Mouse (Mus musculus) large intestine, adult 2 months (tissue): ENCODE results near the gene Ifi213. TPM values are rescaled to one million over a fixed set of nuclear protein-coding genes. Genes with fewer than 3 reads are reported as not detected.
"Not testable (repeated sequence)": the region's sequence is repeated elsewhere in the genome, so short reads cannot be mapped to it uniquely, and the experiment has no call there.

Source experiments
- DNase-seq: peaks from one replicate; pipeline ENCODE4 v3.0.0-alpha.2; 2012; ENCODE audit warnings: low read depth, low spot score
- WGBS: fragments of 180-500 bp; shearing (Covaris S2); methylation state at CpG from one replicate; pipeline ENCODE4 v1.1.7; 2018; 5-methylcytosine and 5-hydroxymethylcytosine counted together
- polyA plus RNA-seq: library from polyadenylated mRNA; depleted of rRNA; stranded (reverse); fragments of >200 nt; gene quantifications from 2 replicates; pipeline ENCODE4 v1.2.3, GENCODE M21; 2012; rRNA removed

The Ifi213 gene
- 0.66 and 0.70 TPM in 2 replicates for polyA plus RNA-seq

DNA sequence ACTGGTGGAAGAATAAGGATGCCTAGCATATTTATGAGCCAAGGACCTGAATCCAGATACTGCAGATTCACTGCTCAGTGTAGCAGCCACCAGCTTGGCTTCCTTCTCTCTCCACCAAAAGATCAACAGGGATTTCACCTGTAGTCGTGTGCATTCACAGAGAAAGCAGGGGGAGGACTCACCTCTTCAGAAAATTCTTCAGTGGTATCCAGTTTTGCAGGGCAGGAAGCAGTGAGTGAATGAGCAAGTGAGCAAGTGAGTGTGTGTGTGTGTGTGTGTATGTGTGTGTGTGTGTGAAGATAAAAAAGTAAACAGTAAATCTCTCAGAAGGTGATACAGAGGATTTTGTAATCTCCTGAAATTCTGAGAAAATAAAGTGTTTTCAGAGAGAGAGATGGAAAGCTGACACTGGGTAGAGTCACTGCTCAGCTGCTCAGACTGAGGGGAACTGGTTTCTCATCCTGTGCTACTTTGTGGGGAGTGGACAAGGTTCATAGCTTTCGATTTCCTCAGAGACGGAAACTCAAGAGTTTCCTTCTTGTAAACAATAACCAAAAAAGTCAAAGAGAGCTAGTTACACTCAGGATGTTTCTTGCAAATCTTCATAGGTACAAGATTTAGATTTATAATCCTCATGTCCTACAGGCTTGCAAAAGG lies at the start of gene Ifi213:
Ifi213 (minus strand) TSS at position 437 of the 657 bp plus-strand sequence.
- DNase-seq, result not testable (repeated sequence)
- WGBS, result 45% methylated on average over 3 of the region's 3 CpGs

DNA sequence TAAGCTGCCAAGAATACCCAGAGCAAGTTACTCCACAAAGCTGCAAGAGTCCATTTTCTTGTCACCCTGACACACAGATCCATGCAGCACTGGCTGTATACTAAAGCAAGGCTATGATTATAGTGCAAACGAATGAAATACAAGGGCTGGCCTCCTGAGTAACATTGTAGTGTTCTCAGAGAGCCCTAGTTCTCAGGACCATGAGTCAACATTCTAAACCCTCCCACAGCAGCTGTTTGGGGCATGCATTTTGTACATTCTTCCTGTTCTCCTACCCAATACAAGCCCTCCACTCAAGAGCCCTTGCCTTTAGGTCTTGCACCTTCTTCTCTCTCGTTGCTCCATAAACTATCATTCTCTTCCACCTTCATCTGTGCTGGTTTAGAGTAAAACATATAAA lies 46.3 kb upstream of the Ifi213 start:
- DNase-seq, result no peak
- 72% methylated on average over 2 of the region's 2 CpGs for WGBS

DNA sequence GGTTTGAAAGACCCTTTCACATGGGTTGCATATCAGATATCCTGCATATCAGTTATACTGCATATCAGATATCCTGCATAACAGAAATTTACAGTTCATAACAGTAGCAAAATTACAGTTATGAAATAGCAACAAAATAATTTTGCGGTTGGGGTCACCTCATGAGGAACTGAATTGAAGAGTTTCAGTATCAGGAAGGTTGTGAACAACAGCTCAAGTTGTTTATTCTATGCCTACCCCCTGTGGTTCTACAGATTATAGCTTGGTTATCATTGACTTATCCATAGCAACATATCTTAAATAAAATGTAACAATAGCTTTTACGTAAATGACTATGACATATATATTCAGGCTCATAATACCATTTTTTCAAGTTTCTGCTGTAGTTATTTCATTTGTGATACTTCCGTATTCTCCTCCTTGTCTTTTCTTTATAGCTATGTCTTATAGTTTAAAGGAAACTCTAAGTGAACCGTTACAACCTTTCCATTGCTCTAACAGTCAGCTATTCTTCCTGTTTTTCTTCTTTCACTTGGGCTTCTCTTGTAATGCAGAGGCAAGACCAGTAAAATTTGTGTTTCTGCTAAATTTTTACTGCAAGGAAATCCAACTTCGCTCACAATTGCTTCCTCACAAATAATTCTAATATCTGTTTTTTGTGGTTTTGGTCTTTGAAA lies 35.0 kb upstream of the Ifi213 start:
- 80% methylated on average over 5 of the region's 5 CpGs for WGBS
- no peak for DNase-seq

DNA sequence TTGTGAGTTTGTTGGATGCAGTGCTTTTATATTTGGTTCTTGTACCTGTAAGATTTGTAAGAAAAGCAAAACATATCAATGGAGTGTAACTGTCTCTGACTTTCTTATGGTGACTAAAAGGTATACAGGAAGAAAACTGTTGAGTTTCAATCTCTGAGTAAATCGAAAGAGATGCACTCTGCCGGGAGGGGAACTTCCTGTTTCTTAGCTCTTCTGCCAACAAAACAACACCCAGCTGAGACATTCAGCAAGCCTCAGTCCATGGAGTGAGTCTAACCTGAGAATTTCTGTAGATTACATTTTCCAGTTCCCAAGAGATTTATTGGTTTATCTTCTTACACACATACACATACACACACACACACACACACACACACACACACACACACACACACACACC lies 31.5 kb upstream of the Ifi213 start, which contains the start of gene Ifi209:
Ifi209 (plus strand) TSS at position 296 of the 400 bp plus-strand sequence.
- DNase-seq, result not testable (repeated sequence)
- 46% methylated on average over 2 of the region's 2 CpGs for WGBS

DNA sequence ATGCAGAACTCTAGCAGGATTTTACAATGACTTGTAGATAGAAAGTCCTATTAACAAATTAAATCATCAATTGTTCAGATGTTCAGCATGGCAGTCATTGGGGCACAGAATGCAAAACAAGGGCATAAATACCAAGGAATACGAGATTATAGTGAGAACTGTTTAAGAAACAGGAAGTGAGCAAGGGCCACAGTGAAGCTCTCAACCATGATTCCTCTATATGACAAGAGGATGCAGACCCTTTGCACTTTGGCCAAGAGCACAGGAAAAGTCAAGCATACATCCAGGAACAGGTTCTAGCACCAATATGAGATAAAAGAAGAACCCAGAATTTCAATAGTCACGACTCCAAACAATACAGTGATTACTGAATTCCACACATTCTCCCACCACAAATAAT lies 27.6 kb upstream of the Ifi213 start:
- 63% methylated on average over 2 of the region's 2 CpGs for WGBS
- DNase-seq, result no peak

DNA sequence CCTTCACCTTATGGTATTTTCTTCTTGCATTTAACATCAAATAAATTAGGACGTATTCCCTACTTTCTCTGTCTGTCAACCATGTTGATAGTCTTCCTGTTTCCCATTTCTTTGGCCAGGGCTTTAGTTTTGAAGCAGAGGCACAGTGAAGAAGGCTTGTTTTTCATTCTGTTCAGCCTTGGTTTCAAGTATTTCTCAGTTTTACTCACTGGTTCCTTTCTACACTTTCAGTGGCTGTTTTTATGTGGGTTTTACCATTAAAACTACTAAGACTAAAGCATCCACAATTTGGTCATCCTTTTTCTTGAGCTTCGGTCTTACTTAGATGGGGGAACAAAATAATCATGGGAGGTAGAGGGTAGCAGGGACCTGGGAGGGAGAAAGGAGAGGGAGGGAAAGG lies 25.0 kb upstream of the Ifi213 start:
- DNase-seq, result no peak
- WGBS, result 88% methylated on average over 2 of the region's 2 CpGs

DNA sequence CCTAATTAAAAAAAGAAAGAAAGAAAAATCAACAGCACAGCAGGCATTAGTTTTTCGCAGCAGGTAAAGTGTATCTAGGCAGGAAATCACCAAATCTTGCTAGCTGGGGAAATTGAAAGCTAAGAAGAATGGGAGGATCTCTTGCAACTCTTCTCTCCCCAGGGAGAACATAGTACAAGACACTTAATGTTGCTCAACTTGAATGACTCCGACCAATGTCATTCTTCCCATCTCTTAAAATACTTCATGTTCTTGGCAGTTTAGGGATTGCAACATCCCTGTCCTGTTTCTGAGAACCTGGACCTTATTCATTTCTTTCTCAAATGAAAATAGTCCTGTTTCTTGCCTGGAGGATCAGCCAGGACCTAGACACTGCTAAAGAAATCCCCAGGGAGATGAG lies 23.1 kb upstream of the Ifi213 start:
- DNase-seq, result not testable (repeated sequence)
- 79% methylated on average over 2 of the region's 2 CpGs for WGBS

DNA sequence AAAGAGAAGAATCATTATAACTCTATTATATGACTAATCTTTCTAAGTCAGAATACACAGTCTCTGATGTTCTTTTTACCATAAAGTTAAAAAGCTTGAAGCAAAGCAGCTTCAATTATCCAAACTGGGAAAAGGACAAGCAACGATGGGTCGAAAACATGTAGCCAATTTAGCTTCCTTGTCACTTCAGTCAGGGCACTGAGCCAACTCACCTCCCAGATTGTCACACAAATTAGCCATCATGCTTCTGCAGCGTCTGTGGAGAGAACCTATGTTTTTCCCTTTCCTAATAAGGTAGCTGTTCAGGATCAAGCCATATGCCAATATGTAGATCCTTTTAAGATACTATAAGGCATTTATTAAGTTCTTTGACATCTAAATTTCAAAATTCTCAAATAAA lies 11.2 kb upstream of the Ifi213 start:
- DNase-seq, result not testable (repeated sequence)
- WGBS, result 40% methylated on average over 3 of the region's 3 CpGs

DNA sequence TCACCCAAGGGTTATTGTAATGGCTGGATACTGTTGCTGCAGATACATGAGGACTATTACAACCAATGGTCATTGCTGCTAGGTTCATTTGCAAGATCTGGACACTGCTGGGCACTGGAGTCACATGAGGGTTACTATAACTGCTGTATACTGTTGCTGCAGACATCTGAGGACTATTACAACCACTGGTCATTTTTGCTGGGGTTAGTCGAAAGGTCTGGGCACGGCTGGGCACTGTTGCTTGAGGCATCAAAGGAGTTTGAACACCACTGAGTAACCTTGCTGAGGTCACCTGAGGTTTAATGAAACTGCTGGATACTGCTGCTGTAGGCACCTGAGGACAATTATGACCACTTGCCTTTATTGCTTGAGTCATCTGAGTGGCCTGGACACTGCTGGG lies 9.4 kb downstream of the Ifi213 start:
- 91% methylated on average over 2 of the region's 2 CpGs for WGBS
- DNase-seq, result not testable (repeated sequence)

DNA sequence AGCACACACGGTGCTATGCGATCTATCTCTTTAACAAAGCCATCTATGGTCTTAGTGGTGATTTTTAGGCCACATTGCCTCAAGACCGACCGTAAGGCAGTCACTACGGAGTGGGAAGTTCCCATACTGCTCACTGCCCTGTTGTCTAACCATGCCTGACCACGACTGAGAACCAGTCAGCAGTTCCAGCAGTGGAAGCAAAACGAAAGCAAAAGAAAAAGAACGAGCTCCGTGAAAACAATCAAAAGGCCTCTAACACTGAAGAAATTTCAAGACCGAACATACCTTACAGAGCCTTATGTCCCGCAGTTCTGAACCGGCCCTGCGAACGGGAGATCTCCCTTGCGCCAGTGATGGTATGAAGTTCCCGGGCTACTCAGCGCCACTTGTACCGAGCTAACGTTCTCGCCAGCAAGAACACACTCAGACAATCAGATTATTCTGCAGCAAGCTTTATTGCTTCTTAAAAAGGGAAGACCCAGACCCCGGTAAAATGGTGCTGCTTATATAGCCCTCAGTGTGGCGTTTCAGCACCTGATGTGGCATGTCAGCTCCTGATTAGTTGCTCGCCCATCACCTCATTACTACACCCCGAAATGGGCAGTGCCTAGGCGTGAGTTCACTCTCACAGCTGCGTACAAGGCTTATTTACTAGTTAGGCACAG lies 19.0 kb downstream of the Ifi213 start:
- 94% methylated on average over 26 of the region's 26 CpGs for WGBS
- DNase-seq, result no peak

DNA sequence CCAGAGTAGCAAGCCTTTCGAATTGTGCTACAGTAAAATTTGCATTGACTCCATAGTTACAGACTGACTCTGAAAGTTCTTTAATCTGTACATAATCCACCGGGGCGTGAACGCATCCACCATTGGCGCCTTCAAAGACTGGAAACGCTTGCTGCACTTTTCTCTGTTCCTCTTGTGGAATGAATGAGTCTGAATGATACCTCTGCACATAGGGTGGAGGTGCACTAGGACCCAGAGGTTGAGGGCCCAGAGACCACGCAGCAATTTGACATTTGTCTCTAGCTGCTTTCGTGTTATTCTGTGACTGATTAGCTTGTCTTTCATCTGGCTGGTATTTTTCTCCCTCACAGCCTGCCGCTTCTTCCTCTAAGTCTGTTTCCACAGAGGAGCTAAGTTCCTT lies 20.0 kb downstream of the Ifi213 start:
- no peak for DNase-seq
- WGBS, result 93% methylated on average over 9 of the region's 9 CpGs

DNA sequence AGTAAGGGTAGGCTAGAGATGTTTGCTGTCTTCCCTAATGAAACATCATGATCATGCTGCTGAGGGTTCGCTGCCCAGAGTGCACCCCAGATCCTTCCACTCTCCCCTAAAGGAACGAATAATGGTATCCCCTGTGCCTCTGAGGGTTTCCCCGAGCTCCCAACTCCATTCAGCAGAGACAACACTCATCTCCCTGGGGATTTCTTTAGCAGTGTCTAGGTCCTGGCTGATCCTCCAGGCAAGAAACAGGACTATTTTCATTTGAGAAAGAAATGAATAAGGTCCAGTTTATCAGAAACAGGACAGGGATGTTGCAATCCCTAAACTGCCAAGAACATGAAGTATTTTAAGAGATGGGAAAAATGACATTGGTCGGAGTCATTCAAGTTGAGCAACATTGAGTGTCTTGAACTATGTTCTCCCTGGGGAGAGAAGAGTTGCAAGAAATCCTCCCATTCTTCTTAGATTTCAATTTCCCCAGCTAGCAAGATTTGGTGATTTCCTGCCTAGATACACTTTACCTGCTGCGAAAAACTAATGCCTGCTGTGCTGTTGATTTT lies 48.5 kb downstream of the Ifi213 start:
- 83% methylated on average over 5 of the region's 5 CpGs for WGBS
- DNase-seq, result not testable (repeated sequence)

DNA sequence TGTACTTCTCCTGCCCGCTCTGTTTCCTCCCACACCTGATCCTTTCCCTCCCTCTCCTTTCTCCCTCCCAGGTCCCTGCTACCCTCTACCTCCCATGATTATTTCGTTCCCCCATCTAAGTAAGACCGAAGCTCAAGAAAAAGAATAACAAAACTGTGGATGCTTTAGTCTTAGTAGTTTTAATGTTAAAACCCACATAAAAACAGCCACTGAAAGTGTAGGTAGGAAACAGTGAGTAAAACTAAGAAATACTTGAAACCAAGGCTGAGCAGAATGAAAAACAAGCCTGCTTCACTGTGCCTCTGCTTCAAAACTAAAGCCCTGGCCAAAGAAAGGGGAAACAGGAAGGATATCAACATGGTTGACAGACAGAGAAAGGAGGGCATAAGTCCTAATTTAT lies 50.3 kb downstream of the Ifi213 start:
- DNase-seq, result not testable (repeated sequence)

DNA sequence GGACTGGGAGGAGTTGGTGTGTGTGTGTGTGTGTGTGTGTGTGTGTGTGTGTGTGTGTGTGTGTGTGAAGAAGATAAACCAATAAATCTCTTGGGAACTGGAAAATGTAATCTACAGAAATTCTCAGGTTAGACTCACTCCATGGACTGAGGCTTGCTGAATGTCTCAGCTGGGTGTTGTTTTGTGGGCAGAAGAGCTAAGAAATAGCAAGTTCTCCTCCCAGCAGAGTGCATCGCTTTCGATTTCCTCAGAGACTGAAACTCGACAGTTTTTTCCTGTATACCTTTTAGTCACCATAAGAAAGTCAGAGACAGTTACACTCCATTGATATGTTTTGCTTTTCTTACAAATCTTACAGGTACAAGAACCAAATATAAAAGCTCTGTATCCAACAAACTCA lies 63.3 kb downstream of the Ifi213 start, which contains the start of gene Ifi214:
Ifi214 (minus strand) TSS at position 167 of the 400 bp plus-strand sequence.
- not testable (repeated sequence) for DNase-seq
- 86% methylated on average over 3 of the region's 3 CpGs for WGBS

More for the DNA sequence above, 50.3 kb downstream of the Ifi213 start:
- 90% methylated on average over 3 of the region's 3 CpGs for WGBS

DNA sequence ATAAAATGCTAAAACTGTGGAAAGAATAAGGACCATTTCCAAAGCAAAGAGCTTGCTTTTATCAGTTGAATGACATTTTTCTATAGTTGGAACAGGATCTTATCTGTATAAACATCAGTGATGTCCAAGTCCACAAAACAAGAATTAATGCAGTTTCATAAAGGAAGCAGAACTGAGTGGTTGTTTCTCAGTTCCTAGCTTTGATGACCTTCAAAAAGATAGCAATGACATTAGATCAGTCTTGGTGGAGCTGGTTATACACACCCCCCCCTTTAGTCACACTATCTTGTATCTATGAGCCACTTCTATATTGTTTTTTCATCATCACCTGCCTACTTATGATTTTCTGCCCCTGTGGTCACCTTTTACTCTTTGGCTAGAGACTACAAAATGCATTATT lies 77.6 kb downstream of the Ifi213 start:
- DNase-seq, result no peak

Other genes starting within 250 kb of the Ifi213 start
- 6.1 and 7.0 TPM in 2 replicates for gene Aim2, start 248.4 kb downstream of the Ifi213 start, polyA plus RNA-seq
- gene Cadm3, start 231.6 kb downstream of the Ifi213 start, polyA plus RNA-seq, result 6.2 and 7.5 TPM in 2 replicates
- 1.0 and 1.2 TPM in 2 replicates for gene Ifi206, start 108.2 kb downstream of the Ifi213 start, polyA plus RNA-seq
- 0.02 TPM in 1 of 2 replicates, not detected in the other for gene Ifi214, start 63.3 kb downstream of the Ifi213 start, polyA plus RNA-seq
- 0.57 and 0.69 TPM in 2 replicates for gene Ifi209, start 31.6 kb upstream of the Ifi213 start, polyA plus RNA-seq
- gene Ifi208, start 74.4 kb upstream of the Ifi213 start, polyA plus RNA-seq, result 0.92 and 0.99 TPM in 2 replicates
- gene Ifi207, start 142.5 kb upstream of the Ifi213 start, polyA plus RNA-seq, result 1.1 and 2.4 TPM in 2 replicates
- 0.41 and 0.51 TPM in 2 replicates for gene Ifi204, start 167.7 kb upstream of the Ifi213 start, polyA plus RNA-seq